Mouse (Mus musculus) right cerebral cortex, postnatal 4 days (tissue): Measurements from ENCODE around the gene Vps33b.

Experiments
- DNase-seq: peaks from one replicate; pipeline ENCODE4 v3.0.0-alpha.2; 2022

Gene Vps33b

DNA sequence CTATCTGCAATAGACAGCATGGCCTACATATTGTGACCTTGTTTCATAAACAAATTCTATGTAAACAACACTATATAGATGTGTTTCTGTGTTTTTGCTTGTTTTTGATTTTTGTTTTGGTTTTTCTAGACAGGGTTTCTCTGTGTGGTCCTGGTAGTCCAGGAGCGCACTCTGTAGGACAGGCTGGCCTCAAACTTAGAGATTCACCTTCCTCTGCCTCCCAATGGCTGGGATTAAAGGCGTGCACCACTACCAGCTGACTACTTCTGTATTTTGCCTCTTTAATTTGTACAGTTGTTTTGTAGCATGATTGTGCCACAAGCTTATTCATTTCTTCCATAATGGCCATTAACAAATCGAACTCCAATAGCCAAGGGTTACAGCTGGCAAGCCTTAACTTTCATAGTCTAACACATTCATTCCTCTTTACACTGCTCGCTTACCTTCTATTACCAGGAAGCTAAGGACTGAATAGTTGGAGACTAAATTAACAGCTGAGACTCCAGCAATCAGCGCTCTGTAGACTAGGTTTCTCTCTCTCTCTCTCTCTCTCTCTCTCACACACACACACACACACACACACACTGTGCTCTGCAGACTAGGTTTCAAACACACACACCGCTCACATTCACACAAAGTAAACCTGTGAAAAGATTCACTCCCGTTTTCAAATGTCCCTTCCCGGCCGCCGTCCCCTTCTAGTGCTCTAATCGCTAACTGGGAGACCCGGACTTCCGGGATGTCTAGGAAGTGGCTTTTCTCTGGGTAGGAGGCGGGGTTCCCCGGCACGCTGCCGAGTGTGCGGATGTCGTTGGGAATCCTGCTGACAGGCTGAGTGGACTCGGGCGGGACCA, at the start of gene Vps33b:
Vps33b (plus strand) TSS at position 753 of the 854 bp plus-strand sequence.
- DNase-seq: peak; percentile 98

DNA sequence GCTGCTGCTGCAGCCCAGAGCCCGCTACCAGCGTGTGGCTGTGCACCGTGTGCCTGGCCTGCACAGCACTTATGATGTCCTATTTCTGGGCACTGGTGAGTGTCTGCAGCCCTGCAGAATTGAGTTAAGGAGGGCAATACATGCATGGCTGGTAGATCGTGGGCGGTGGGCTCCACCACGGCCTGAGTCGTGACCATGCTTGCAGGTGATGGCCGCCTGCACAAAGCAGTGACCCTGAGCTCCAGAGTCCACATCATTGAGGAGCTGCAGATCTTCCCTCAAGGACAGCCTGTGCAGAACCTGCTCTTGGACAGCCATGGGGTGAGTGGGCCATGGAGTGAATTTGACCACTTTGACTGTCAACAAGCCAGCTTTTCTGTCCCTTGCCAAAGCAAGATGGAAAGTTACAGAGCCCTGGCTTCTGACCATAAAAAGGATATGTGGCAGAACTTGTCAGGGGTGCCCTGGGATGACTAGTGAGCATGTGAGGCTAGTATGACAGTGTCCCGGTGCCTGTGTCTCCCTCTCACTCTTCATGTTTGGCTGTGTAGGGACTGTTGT, 49.1 kb upstream of the Vps33b start:
- DNase-seq: no peak

- DNase-seq: no peak
Measured at GRCm38 (mm10) chr7:80221179-80221750, 48.2 kb upstream of the Vps33b start.

- DNase-seq: no peak
Measured at GRCm38 (mm10) chr7:80227065-80227464, 42.4 kb upstream of the Vps33b start.

DNA sequence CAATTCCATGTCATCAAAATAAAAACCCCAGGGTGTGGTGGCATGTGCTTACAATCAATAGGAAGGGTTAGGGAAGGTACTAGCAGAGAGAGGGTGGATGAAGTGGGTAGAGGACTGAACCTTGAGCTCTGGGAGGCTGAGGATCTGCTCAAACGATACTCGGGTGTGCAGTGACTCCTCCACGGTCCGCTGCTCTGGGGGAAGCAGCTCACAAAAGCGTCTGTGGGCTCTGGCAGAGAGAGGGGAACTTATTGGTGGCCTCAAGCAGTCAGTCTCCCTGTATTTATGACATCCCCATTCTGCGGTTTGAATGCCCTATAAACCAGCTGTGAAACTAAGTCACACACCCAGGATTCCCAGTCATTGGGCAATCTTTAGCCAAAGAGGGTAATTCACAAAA, 39.3 kb upstream of the Vps33b start:
- DNase-seq: no peak

DNA sequence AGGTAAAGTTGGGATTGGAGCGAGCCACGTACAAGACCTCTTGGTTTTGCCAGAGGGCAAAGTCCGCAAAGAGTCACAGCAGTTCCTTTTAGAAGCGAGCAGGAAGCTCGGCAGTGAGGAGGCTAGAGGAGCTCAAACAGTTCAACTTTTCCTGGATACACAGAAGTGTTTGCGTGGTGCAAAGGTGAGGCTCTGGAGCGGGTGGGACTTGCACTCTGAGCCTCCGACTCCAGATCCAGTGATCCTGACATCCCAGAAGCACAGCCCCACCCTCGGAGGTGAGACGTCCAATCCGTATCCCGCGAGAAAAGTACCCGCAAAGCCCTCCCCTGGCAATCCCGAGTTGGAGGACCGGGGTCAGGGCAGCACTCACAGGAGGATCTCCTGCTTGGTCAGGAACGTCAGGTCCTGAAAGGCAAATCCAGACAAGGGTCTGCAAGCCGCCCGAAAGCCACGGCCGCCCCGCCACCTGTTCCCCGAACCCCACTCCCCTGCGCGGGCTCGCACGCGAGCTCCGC, 37.4 kb upstream of the Vps33b start:
- no peak for DNase-seq

GRCm38 (mm10) chr7:80232489-80233029, 36.9 kb upstream of the Vps33b start, which contains the start of the genes Cib1 and Gdpgp1:
Cib1 (minus strand) TSS chr7:80232813.
Gdpgp1 (plus strand) TSS chr7:80232865.
- peak; percentile 88 for DNase-seq

GRCm38 (mm10) chr7:80233799-80234198, 35.6 kb upstream of the Vps33b start:
- DNase-seq: no peak

GRCm38 (mm10) chr7:80238542-80238941, 30.9 kb upstream of the Vps33b start:
- DNase-seq: no peak

DNA sequence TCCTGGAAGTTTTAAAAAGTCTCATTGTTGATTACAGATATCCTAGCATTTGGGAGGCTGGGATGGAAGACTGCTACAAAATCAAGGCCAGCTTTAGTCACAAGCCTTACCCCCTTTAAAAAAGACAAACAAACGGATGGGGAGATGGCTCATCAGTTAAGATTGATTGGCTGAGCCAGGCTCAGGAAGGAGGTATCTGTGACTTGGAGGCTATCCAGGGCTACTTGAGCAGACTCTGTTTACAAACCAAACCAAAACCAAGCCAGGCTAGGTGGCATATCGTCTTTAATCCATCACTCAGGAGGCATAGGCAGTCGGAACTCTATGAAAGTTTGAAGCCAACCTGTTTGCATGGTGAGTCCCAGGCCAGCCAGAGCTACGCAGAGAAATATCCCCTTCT, 27.8 kb upstream of the Vps33b start:
- no peak for DNase-seq

GRCm38 (mm10) chr7:80244851-80245250, 24.6 kb upstream of the Vps33b start:
- DNase-seq: no peak

GRCm38 (mm10) chr7:80246148-80246721, 23.2 kb upstream of the Vps33b start, which contains the start of gene Ttll13:
Ttll13 (plus strand) TSS chr7:80246376.
- peak; percentile 96 for DNase-seq

DNA sequence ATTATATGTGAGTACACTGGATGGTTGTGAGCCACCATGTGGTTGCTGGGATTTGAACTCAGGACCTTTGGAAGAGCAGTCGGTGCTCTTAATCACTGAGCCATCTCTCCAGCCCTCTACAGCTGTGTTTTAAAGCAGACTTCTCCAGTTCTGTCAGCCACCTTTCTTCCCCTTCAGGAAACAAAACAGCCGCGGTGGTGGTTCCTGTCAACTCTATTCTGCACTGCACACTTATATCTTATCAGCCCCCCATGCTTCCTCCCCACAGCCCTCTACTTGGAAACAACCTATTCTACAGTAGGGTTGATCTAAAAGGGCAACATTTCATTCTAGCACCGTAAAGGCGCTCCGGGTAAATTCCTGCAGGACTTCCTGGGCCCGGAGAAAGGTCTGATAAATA, 22.6 kb upstream of the Vps33b start:
- no peak for DNase-seq

GRCm38 (mm10) chr7:80252437-80252836, 17.0 kb upstream of the Vps33b start:
- DNase-seq: no peak

- DNase-seq: no peak
Measured at GRCm38 (mm10) chr7:80252886-80253285, 16.6 kb upstream of the Vps33b start.

DNA sequence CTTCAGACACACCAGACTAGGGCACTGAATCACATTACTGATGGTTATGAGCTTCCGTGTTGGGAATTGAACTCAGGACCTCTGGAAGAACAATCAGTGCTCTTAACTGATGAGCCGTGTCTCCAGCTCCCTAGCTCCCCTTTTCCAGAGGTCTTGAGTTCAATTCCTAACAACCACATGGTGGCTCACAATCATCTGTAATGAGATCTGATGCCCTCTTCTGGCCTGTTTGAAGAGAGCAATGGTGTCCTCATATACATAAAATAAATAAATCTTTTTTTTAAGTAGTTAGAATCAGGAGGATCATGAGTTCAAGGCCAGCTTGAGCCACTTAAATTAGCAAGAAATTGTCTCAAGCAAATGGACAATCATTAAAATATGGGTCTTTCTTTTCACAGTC, 13.5 kb upstream of the Vps33b start:
- no peak for DNase-seq

- no peak for DNase-seq
Measured at GRCm38 (mm10) chr7:80257706-80258105, 11.7 kb upstream of the Vps33b start.

- peak; percentile 78 for DNase-seq
Measured at GRCm38 (mm10) chr7:80260625-80261371, 8.7 kb upstream of the Vps33b start, which contains the start of gene Ngrn. Ngrn (plus strand) TSS chr7:80261215.

- DNase-seq: no peak
Measured at GRCm38 (mm10) chr7:80261372-80261990, 8.0 kb upstream of the Vps33b start.

- DNase-seq: no peak
Measured at GRCm38 (mm10) chr7:80264606-80265005, 4.8 kb upstream of the Vps33b start.

- no peak for DNase-seq
Measured at GRCm38 (mm10) chr7:80267764-80268163, 1.7 kb upstream of the Vps33b start.
